Mouse (Mus musculus): ENCODE measurements around the gene Prss16.

GRCm38 (mm10) chr13:22015479-22016450 is 6.2 kb upstream of the Prss16 start:
- TF ChIP-seq POLR2A (IDR thresholded peaks at IDR 0.05; ENCODE audit: low read depth, low read length): no peak
- no peak for TF ChIP-seq CTCF (IDR thresholded peaks at IDR 0.05; ENCODE audit: borderline replicate concordance, insufficient read depth, low read length)
